Mouse (Mus musculus) limb, embryonic 11.5 days (tissue): ENCODE results near the gene Slc39a1. TPM values are rescaled to one million over a fixed set of nuclear protein-coding genes. Genes with fewer than 3 reads are reported as not detected.
A peak's percentile ranks its signal among the peaks of the same experiment; 100 is the strongest.

Experiments used
- ATAC-seq: fragments of 200-750 bp; cut with Nextera tagmentation; 2 replicates; pipeline ENCODE4 v1.8.0; 2017; ENCODE audit warnings: low read depth; ENCODE audit not compliant: insufficient number of reproducible peaks, low FRiP score, low TSS enrichment
- DNase-seq: peaks from one replicate; pipeline ENCODE4 v3.0.0-alpha.2; 2015; ENCODE audit warnings: low spot score
- H3K27ac ChIP-seq: fragments of 300-500 bp; sonication (generic); replicated peaks from 2 replicates; pipeline ENCODE4 v1.5.1; 2014; ENCODE audit warnings: low read depth, mild to moderate bottlenecking, low read length
- H3K27me3 ChIP-seq: fragments of 300-500 bp; sonication (generic); 2 replicates; pipeline ENCODE4 v1.6.1; 2014; ENCODE audit warnings: mild to moderate bottlenecking, low read length, mixed read lengths; ENCODE audit not compliant: control insufficient read depth, insufficient read depth
- H3K36me3 ChIP-seq: fragments of 300-500 bp; sonication (generic); 2 replicates; pipeline ENCODE4 v1.6.1; 2014; ENCODE audit warnings: mild to moderate bottlenecking, low read length, moderate library complexity, mixed read lengths; ENCODE audit not compliant: control insufficient read depth, insufficient read depth
- H3K4me1 ChIP-seq: fragments of 300-500 bp; sonication (generic); 2 replicates; pipeline ENCODE4 v1.6.1; 2014; ENCODE audit warnings: low read length, mixed read lengths; ENCODE audit not compliant: control insufficient read depth, insufficient read depth
- H3K4me2 ChIP-seq: fragments of 300-500 bp; sonication (generic); 2 replicates; pipeline ENCODE4 v1.6.1; 2014; ENCODE audit warnings: low read depth, mild to moderate bottlenecking, moderate library complexity; ENCODE audit not compliant: severe bottlenecking
- H3K4me3 ChIP-seq: fragments of 300-500 bp; sonication (generic); 2 replicates; pipeline ENCODE4 v1.5.1; 2014; ENCODE audit warnings: low read depth, low read length
- H3K9ac ChIP-seq: fragments of 300-500 bp; sonication (generic); 2 replicates; pipeline ENCODE4 v1.6.1; 2014; ENCODE audit warnings: mild to moderate bottlenecking, low read length
- H3K9me3 ChIP-seq: fragments of 300-500 bp; sonication (generic); 2 replicates; pipeline ENCODE4 v1.6.1; 2016; ENCODE audit warnings: low read length; ENCODE audit not compliant: control insufficient read depth
- WGBS: fragments of 180-500 bp; shearing (Covaris S2); extraction: QIAGEN DNeasy Blood & Tissue Kit; methylation state at CpG from one replicate; pipeline ENCODE4 v1.1.7; 2014; 5-methylcytosine and 5-hydroxymethylcytosine counted together
- polyA plus RNA-seq: library from polyadenylated mRNA; unstranded; fragments of >200 nt; fragmentation: Nextera tagmentation; extraction: Ambion mirVana; gene quantifications from 2 replicates; pipeline ENCODE4 v1.2.1, GENCODE M21; 2014

The Slc39a1 gene
- polyA plus RNA-seq, 1 experiment from 2014 or later, result 58.3 TPM

DNA sequence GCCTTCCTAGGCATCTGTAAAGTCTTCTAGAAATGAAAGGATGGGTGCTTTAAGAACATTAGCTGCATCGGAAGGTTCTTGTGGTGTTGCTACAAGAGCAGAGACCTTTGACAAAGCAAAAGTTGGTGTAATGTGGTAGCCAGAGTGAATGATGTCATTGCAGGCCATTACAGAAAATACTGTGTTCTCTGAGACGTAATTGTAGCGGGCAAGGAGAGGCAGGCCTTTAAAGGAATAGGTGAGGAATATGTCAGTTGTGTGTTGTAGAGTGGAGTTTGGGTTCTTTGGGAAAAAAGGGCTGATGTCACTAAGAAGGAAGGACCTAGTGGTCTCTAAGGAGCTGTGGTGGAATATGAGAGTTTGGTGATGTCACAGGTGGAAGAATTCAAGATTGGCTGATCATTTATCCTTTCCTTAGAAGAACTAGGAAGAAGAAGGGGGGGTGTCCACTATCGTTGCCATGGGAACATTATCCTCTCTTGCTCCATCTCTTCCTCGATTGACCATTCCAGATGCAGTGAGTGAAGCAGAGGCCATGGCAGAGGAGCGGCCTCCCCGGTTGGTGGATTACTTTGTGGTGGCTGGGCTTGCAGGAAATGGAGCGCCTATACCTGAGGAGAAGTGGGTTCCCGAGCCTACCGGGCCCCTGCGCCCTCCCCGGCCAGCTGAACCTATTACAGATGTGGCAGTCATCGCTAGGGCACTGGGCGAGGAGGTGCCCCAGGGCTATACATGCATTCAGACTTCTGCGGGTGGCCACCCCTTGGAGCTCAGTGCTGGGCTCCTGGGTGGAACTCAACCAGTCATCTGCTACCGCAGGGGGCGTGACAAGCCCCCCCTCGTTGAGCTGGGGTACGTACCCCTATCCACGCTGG is 19.2 kb downstream of the Slc39a1 start:
- Histone ChIP-seq H3K4me3 (no peak overlapping the region), H3K4me2 (peak overlapping the region; percentile 71; the same call in 1 of the 2 replicates), H3K27ac (no peak overlapping the region), H3K27me3 (no peaks in the 10 kb centered on the region), H3K9me3 (no peaks in the 10 kb centered on the region), H3K4me1 (0 out of 2 replicates have a peak, but pooled peaks cover 8% of the 10 kb centered on the region), H3K9ac (no peak overlapping the region), H3K36me3 (peaks cover 5% of the 10 kb centered on the region)
- ATAC-seq (no peak), DNase-seq (no peak)
- 95% methylated on average over 20 of the region's 20 CpGs for WGBS

- H3K4me2 ChIP-seq, result no peak overlapping the region
- no peaks in the 10 kb centered on the region for H3K27me3 ChIP-seq
- no peak for ATAC-seq
- H3K36me3 ChIP-seq, result peaks cover 3% of the 10 kb centered on the region; the same call in 1 of the 2 replicates
- 0 out of 2 replicates have a peak, but pooled peaks cover 8% of the 10 kb centered on the region for H3K4me1 ChIP-seq
- no peak overlapping the region for H3K27ac ChIP-seq
- 98% methylated on average over 11 of the region's 11 CpGs for WGBS
- H3K9me3 ChIP-seq, result no peaks in the 10 kb centered on the region
- no peak for DNase-seq
- no peak overlapping the region for H3K4me3 ChIP-seq
- H3K9ac ChIP-seq, result no peak overlapping the region
Measured at GRCm38 (mm10) chr3:90268190-90268589, 20.2 kb downstream of the Slc39a1 start.

GRCm38 (mm10) chr3:90268971-90269370 is 21.0 kb downstream of the Slc39a1 start:
- peaks cover 2% of the 10 kb centered on the region; the same call in 1 of the 2 replicates for H3K36me3 ChIP-seq
- H3K4me1 ChIP-seq, result 0 out of 2 replicates have a peak, but pooled peaks cover 8% of the 10 kb centered on the region
- WGBS, result 84% methylated on average over 16 of the region's 16 CpGs
- H3K4me3 ChIP-seq, result no peak overlapping the region
- DNase-seq (no peak), ATAC-seq (no peak)
- no peaks in the 10 kb centered on the region for H3K9me3 ChIP-seq
- no peak overlapping the region for H3K27ac ChIP-seq
- H3K9ac ChIP-seq, result no peak overlapping the region
- no peaks in the 10 kb centered on the region for H3K27me3 ChIP-seq
- H3K4me2 ChIP-seq, result no peak overlapping the region

DNA sequence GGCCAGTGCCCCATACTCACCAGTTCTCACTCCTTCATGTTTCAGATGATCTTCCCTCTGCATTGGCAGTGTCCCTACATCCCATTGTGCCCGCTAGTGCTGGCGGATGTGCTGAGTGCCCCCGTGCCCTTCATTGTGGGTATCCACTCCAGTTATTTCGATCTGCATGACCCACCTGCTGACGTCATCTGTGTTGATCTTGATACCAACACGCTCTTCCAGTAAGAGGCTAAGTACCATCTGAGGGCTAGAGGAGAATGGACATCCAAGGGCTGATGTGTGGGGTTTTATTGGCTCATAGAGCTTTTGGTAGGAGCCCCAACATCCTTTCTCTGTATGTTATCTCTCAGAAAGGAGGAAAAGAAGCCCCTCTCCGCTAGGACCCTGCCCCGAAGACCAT is 22.8 kb downstream of the Slc39a1 start:
- DNase-seq (no peak), ATAC-seq (no peak)
- Histone ChIP-seq H3K4me1 (0 out of 2 replicates have a peak, but pooled peaks cover 8% of the 10 kb centered on the region), H3K9me3 (no peaks in the 10 kb centered on the region), H3K36me3 (peaks cover 2% of the 10 kb centered on the region; the same call in 1 of the 2 replicates), H3K9ac (no peak overlapping the region), H3K27me3 (no peaks in the 10 kb centered on the region), H3K4me3 (no peak overlapping the region), H3K27ac (no peak overlapping the region), H3K4me2 (no peak overlapping the region)
- WGBS, result 95% methylated on average over 8 of the region's 8 CpGs

DNA sequence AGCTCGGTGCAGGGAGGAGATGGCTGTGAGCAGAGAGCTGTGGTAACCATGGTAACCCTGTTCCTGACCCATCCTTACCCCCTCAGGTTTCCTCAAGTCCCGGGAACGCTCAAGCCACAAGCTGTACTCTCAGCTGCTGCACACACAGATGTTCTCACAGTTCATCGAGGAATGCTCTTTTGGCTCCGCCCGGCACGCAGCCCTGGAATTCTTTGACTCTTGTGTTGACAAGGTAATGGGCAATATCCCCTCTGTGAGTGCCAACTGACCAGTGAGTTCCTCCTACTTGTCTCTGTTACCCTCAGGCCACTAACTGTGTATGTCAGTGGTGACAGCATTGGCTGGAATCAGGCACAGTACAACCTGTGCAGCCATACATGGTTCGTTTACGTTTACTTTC is 24.2 kb downstream of the Slc39a1 start:
- WGBS, result 77% methylated on average over 9 of the region's 9 CpGs
- H3K9ac ChIP-seq, result no peak overlapping the region
- H3K4me2 ChIP-seq, result no peak overlapping the region
- H3K4me3 ChIP-seq, result no peak overlapping the region
- no peak overlapping the region for H3K27ac ChIP-seq
- H3K4me1 ChIP-seq, result no peaks in the 10 kb centered on the region
- no peaks in the 10 kb centered on the region for H3K9me3 ChIP-seq
- ATAC-seq, result no peak
- no peaks in the 10 kb centered on the region for H3K27me3 ChIP-seq
- H3K36me3 ChIP-seq, result peaks cover 2% of the 10 kb centered on the region; the same call in 1 of the 2 replicates
- no peak for DNase-seq

DNA sequence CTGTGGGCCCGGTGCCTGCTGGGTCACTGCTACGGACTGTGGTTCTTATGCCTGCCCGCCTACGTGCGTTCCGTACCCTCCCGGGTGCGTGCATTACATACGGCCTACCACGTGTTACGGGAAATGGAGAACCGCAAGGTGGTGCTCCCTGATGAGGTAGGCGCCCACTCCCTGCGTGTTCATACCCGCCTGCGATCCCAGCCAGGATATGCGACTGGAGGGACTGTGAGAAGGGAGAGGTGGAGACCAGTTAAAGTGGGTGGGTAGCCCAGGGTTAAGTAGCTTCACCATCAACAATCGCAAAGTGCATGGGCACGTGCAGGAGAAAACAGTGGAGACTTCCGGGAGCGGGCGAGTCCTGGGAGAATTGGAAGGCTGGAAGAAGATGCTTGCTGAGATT is 25.9 kb downstream of the Slc39a1 start:
- Histone ChIP-seq H3K4me2 (no peak overlapping the region), H3K36me3 (no peaks in the 10 kb centered on the region; the same call in 1 of the 2 replicates), H3K27me3 (no peaks in the 10 kb centered on the region), H3K4me1 (no peaks in the 10 kb centered on the region), H3K27ac (no peak overlapping the region), H3K9ac (no peak overlapping the region; the same call in 1 of the 2 replicates), H3K9me3 (no peaks in the 10 kb centered on the region), H3K4me3 (no peak overlapping the region)
- 93% methylated on average over 22 of the region's 22 CpGs for WGBS
- DNase-seq (no peak), ATAC-seq (no peak)

- ATAC-seq (no peak), DNase-seq (no peak)
- H3K27ac ChIP-seq, result no peak overlapping the region
- WGBS, result 87% methylated on average over 11 of the region's 11 CpGs
- no peaks in the 10 kb centered on the region for H3K4me1 ChIP-seq
- H3K4me2 ChIP-seq, result no peak overlapping the region
- no peak overlapping the region for H3K9ac ChIP-seq
- no peak overlapping the region for H3K4me3 ChIP-seq
- H3K9me3 ChIP-seq, result no peaks in the 10 kb centered on the region
- H3K36me3 ChIP-seq, result no peaks in the 10 kb centered on the region; the same call in 1 of the 2 replicates
- H3K27me3 ChIP-seq, result no peaks in the 10 kb centered on the region
Measured at GRCm38 (mm10) chr3:90275286-90275685, 27.3 kb downstream of the Slc39a1 start.

- Histone ChIP-seq H3K4me2 (no peak overlapping the region), H3K9ac (no peak overlapping the region), H3K4me1 (no peaks in the 10 kb centered on the region), H3K27ac (no peak overlapping the region), H3K9me3 (no peaks in the 10 kb centered on the region), H3K36me3 (no peaks in the 10 kb centered on the region; the same call in 1 of the 2 replicates), H3K4me3 (no peak overlapping the region), H3K27me3 (no peaks in the 10 kb centered on the region)
- DNase-seq (no peak), ATAC-seq (no peak)
- WGBS, result 31% methylated on average over 16 of the region's 16 CpGs
Measured at GRCm38 (mm10) chr3:90276858-90277257, 28.9 kb downstream of the Slc39a1 start.
